Mouse (Mus musculus): ENCODE measurements around the gene Elmod3.

- TF ChIP-seq EP300 (IDR thresholded peaks at IDR 0.05; ENCODE audit: low read length) (no peak), POLR2A (IDR thresholded peaks at IDR 0.05; ENCODE audit: low read depth, low read length) (no peak), MAZ (IDR thresholded peaks at IDR 0.05; ENCODE audit: low read depth, low read length) (no peak), CTCF (conservative IDR thresholded peaks at IDR 0.05 in 1 of 2, IDR thresholded peaks at IDR 0.05 in 1 of 2; ENCODE audit: low read depth in 2 of 2, low read length in 2 of 2) (no peak), MEF2A (IDR thresholded peaks at IDR 0.05; ENCODE audit: borderline replicate concordance, low read depth, low read length) (no peak), JUND (conservative IDR thresholded peaks at IDR 0.05; ENCODE audit: low read depth, low read length) (no peak), MXI1 (IDR thresholded peaks at IDR 0.05; ENCODE audit: low read depth, low read length) (no peak), TBP (conservative IDR thresholded peaks at IDR 0.05; ENCODE audit: low read depth, low read length) (no peak)
These were observed 46.4 kb upstream of the Elmod3 start for GRCm38 (mm10) chr6:72644576-72644975.
